Mouse (Mus musculus) embryonic facial prominence, embryonic 15.5 days (tissue): Measurements from ENCODE around the gene Pou3f3. TPM values are rescaled to one million over a fixed set of nuclear protein-coding genes. Genes with fewer than 3 reads are reported as not detected.

Source experiments
- ATAC-seq: fragments of 200-750 bp; cut with Nextera tagmentation; 2 replicates; pipeline ENCODE4 v1.8.0; 2017; ENCODE audit warnings: low read depth, moderate TSS enrichment; ENCODE audit not compliant: insufficient number of reproducible peaks, low FRiP score, low TSS enrichment
- H3K27ac ChIP-seq: fragments of 300-500 bp; sonication (generic); replicated peaks from 2 replicates; pipeline ENCODE4 v1.5.1; 2015; ENCODE audit warnings: mild to moderate bottlenecking, inconsistent platforms
- H3K27me3 ChIP-seq: fragments of 300-500 bp; sonication (generic); 2 replicates; pipeline ENCODE4 v1.6.1; 2015; ENCODE audit warnings: inconsistent platforms
- H3K36me3 ChIP-seq: fragments of 300-500 bp; sonication (generic); 2 replicates; pipeline ENCODE4 v1.6.1; 2015; ENCODE audit warnings: mild to moderate bottlenecking, inconsistent platforms
- H3K4me1 ChIP-seq: fragments of 300-500 bp; sonication (generic); 2 replicates; pipeline ENCODE4 v1.6.1; 2015; ENCODE audit warnings: inconsistent platforms
- H3K4me2 ChIP-seq: fragments of 300-500 bp; sonication (generic); replicated peaks from 2 replicates; pipeline ENCODE4 v1.6.1; 2015; ENCODE audit warnings: mild to moderate bottlenecking, inconsistent platforms
- H3K4me3 ChIP-seq: fragments of 300-500 bp; sonication (generic); replicated peaks from 2 replicates; pipeline ENCODE4 v1.5.1; 2015; ENCODE audit warnings: mild to moderate bottlenecking, inconsistent platforms
- H3K9ac ChIP-seq: fragments of 300-500 bp; sonication (generic); 2 replicates; pipeline ENCODE4 v1.6.1; 2015; ENCODE audit warnings: inconsistent platforms
- H3K9me3 ChIP-seq: fragments of 300-500 bp; sonication (generic); replicated peaks from 2 replicates; pipeline ENCODE4 v1.6.1; 2016; ENCODE audit warnings: inconsistent platforms
- WGBS: fragments of 180-500 bp; shearing (Covaris S2); methylation state at CpG from one replicate; pipeline ENCODE4 v1.1.7; 2015; 5-methylcytosine and 5-hydroxymethylcytosine counted together
- polyA plus RNA-seq: library from polyadenylated mRNA; unstranded; fragments of >200 nt; fragmentation: Nextera tagmentation; extraction: Ambion mirVana; gene quantifications from 2 replicates; pipeline ENCODE4 v1.2.1, GENCODE M21; 2015

Pou3f3 gene
- polyA plus RNA-seq, 1 experiment from 2014 or later: 4.4 TPM

- H3K36me3 ChIP-seq: no peaks in the 10 kb centered on the region
- H3K27me3 ChIP-seq: no peaks in the 10 kb centered on the region
- H3K4me3 ChIP-seq: no peak overlapping the region
- no peak overlapping the region for H3K4me2 ChIP-seq
- no peak for ATAC-seq
- no peaks in the 10 kb centered on the region for H3K9me3 ChIP-seq
- WGBS: 78% methylated on average over 4 of the region's 4 CpGs
- H3K27ac ChIP-seq: no peak overlapping the region
- H3K4me1 ChIP-seq: no peaks in the 10 kb centered on the region
- no peak overlapping the region for H3K9ac ChIP-seq
Observed at GRCm38 (mm10) chr1:42742242-42742560, 46.6 kb downstream of the Pou3f3 start.

- Histone ChIP-seq H3K9ac (no peak overlapping the region), H3K4me2 (no peak overlapping the region), H3K36me3 (no peaks in the 10 kb centered on the region), H3K27ac (no peak overlapping the region), H3K4me3 (no peak overlapping the region), H3K27me3 (no peaks in the 10 kb centered on the region), H3K9me3 (no peaks in the 10 kb centered on the region), H3K4me1 (no peaks in the 10 kb centered on the region)
- no peak for ATAC-seq
- 38% methylated on average over 3 of the region's 3 CpGs for WGBS
Observed at GRCm38 (mm10) chr1:42745047-42745446, 49.5 kb downstream of the Pou3f3 start.

GRCm38 (mm10) chr1:42749536-42750292 lies 54.1 kb downstream of the Pou3f3 start:
- H3K27ac ChIP-seq: no peak overlapping the region
- WGBS: 77% methylated on average over 6 of the region's 6 CpGs
- H3K36me3 ChIP-seq: no peaks in the 10 kb centered on the region
- no peaks in the 10 kb centered on the region for H3K27me3 ChIP-seq
- H3K9me3 ChIP-seq: no peaks in the 10 kb centered on the region
- no peak overlapping the region for H3K4me3 ChIP-seq
- H3K4me2 ChIP-seq: no peak overlapping the region
- no peak for ATAC-seq
- H3K9ac ChIP-seq: no peak overlapping the region
- no peaks in the 10 kb centered on the region for H3K4me1 ChIP-seq

Other genes starting within 250 kb of the Pou3f3 start
- 41.3 and 41.6 TPM in 2 replicates for gene Mrps9, start 155.5 kb downstream of the Pou3f3 start, polyA plus RNA-seq